Mouse (Mus musculus) R1 (cell line): Measurements from ENCODE around the gene Rab36.

Experiments used
- DNase-seq: peaks from one replicate; pipeline ENCODE4 v3.0.0-alpha.2; 2018; ENCODE audit warnings: low read depth, low spot score

The Rab36 gene

DNA sequence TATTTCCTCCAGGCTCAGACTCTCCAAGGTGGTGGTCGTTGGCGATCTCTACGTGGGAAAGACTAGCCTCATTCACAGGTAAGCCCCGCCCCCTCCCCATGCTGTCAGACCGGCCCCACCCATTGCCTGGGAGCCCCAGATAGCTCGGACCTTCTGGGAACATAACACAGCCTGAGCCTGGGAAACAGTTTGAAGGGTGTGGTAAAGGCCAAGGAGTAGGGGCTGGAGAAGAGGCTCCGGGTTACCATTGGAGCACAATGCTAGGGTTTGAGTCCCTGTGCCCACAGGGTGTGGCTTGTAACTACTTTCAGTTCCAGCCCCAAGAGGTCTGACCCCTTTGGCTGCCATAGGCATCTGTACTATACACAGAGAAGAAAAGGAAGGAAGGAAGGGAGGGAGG, 7.6 kb downstream of the Rab36 start:
- DNase-seq = no peak

DNA sequence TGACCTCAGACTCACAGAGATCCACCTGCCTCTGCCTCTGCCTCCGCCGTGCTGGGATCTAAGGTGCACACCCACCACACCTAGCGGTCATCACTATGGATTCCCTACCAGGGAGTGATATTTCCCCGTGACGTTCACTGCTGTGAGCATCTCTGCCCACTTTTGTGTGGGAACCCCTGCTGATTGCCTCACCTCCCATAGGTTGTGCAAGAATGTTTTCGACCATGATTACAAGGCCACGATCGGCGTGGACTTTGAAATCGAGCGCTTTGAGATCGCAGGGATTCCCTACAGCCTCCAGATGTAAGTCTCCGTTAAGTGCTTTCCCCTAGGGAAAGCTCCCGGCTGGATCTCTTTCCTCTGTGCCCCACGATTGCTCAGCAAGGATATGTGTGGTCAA, 9.0 kb downstream of the Rab36 start:
- no peak for DNase-seq

DNA sequence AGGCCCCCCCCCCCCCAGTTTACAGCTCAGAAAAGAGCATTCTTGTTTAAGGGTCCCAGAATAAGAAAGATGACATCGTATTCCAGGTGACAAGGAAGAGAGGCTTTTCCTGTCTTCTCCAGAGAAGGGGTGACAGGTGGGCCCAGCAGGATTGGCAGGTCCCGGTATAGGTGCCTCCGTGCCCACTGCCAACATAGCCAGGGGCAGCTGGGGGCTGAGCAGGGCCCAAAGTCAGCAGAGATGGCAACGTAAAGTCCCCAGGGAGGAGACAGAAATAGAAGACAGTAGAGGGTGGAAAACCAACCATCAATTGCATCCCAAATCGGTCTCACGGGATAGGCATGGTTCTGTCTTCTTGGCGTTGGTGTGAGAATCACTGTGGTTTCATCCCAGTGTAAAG, 11.9 kb downstream of the Rab36 start:
- DNase-seq = no peak

DNA sequence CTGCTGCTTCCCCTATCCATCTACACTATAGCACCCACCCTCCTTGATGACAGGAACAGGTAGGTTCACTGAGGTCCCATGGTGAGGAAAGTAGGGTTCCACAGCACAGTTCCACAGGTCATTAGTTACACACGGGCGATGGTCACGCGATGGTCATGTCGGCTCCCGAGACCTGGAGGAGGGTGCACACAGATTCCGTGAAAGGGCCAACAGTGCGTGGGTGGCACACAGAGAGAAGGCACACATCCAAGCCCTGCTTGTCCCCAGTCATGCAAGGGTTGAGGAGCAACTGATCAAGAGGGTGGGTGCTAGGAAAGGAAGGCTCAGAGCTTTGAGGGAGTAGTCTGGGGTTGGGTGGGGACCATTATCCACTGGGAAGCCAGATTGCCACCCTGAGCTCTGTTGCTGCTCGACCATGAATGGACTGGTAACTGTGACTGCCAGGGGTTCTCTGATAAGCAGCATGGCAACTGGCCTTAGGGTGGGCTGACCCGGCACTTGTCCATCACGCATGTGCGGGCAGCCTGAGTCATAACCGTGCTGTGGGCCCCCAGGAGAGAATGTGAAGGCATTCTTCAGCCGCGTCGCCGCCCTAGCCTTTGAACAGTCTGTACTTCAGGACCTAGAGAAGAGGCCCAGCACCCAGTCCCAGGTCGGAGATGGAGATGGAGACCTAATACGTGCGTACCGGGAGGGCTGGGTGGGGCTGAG, 14.7 kb downstream of the Rab36 start:
- DNase-seq = no peak

DNA sequence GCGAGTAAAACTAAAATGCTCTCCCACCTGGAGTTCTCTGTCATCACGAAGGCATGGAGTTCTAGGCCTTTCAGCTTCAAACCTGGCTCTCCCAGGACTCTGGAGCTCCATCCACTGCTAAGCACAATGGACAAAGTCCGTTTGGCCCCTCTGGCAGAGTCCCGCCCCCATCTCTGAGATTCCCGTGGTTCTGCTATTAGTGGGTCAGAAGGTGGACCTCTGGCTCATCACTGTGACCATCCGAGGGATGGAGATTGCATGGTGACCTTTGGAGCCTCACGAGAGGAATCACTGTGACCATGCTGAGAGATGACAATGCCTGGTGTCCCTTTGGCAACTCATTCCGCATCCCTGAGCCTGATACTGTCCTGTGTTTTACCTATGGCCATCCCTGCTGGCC, 16.0 kb downstream of the Rab36 start:
- no peak for DNase-seq

DNA sequence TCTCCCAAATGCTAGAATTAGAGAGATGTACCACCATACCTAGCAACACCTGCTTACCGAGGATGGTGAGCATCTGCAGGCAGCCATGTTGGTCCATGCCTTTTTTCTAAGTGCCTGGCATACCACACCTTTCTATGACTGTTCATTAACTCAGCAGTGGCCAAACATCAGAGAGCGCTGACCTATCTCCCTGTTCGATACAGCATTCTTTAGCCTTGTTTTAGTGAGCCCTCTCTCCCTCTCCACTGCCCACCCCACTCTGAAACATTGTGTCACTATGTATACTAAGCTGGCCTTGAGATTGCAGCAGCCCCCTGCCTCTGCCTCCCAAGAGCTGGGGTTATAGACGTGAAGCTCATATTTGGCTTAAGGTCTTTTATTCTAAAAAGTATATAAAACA, 16.8 kb downstream of the Rab36 start:
- no peak for DNase-seq

DNA sequence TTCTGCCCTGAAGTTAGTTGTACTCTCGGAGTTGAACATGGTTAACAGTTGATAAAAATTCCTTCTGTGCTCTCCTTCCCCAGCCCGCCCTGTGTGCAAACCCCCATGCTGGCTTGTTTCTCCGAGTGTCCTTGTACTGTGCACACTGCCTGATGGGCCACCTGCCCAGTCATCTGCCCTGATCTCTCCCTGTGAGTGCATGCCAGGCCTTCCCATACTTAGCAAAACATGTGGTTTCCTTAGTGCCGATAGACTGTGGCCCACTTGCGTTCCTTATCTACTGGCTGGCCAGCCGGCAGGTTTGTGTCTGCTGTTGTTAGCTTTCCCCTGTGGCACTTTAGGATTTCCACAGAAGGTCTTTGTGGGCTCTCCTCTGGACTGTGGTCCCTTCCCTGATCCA, 17.3 kb downstream of the Rab36 start:
- no peak for DNase-seq

DNA sequence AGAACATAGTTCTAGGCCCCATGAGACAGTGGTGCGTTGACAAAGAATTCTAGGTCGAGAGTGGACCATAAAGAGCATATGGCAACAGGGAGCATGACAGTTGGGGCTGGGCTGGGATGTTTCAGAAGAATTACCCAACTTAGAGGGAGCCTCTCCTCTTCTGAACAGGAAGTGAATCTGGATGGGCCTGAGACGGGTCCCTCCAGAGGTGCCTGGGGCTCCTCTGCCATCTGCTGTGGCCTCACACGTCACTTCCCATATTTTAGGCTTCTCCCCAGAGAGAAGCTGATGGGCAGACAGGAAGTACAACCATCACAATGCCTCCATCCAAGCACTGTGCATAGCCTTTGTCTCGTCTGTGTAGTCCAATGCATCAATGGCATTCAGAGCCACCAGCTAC, 18.8 kb downstream of the Rab36 start:
- no peak for DNase-seq

DNA sequence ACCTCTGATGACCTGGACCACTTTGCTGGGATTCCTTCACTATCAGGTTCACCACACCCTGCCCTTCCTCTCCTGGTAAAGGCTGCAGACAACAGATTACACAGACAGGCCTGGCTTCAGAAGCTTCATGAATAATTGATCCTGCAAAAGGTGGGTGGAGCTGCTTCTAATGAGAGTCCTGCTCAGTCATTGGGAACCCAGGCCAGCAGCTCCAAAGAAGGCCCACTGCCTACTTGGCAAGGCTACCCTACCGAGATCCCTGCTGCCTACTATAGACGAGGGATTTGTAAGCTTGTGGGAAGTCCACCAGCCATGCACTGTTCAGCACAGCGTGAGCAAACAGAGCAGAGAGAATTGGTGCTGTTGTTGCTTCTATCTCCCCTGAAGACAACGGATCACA, 19.4 kb downstream of the Rab36 start:
- no peak for DNase-seq

DNA sequence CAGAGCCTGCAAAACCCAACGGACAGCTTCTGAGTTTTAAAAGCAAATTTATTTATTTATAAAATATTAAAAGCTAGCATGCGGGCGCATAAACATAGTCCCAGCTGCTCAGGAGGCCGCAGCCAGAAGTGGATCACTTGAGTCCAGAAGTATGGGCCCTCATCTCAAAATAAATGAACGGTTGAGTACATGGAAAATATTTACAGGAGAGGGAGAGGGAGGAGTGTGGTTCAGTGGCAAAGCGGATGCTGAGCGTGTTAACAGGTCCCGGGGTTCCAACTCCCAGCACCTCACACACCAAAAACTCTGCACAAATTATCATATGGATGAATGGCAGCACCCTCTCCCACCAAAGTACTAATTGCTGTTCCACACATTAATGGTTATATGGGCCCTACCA, 21.5 kb downstream of the Rab36 start:
- no peak for DNase-seq

DNA sequence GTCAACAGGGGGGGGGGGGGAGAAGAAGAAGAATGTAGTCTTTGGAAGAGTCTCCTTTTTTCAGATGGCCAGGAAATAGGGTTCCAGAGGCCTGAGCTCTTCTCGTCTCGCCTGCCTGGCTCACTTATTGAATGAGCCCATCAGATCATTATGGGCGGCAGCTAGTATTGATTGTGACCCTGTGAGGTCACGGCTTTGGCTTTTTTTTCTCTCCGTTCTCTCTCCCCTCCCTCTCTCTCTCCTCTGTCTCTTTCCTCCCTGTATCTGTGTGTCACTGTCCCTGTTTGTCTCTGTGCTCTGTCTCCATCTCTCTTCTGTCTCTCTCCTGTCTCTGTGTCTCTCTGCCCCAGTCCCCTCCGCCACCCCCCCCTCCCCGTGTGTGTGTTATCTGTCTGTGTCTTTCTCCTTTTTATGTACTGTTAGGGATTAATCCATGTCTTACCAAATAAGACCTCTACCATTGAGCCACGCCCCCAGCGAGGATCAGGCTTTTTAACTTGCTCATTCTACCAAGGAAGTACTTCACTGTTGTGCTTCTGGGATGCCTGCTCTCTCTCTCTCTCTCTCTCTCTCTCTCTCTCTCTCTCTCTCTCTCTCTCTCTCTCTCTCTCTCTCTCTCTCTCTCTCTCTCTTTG, 22.0 kb downstream of the Rab36 start:
- peak; percentile 76 for DNase-seq

DNA sequence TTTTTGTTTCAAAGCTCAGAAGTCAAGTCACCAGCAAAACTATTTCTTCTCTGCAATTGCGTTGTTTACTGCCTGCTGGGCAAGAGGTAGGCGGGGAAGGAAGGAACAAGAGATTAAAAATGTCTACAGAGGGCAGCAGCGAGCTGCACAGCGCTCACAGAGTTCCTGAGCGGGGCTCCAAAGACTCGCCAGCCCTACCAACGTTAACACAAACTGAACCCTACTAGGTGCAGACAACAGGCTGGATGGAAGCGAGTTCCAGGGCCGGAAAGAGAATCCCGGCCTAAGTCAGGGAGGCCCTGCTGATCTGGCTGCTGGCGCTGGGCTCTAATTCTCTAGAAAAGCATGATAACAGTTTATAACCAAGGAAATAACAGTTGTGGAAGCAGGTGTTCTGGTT, 22.5 kb downstream of the Rab36 start:
- DNase-seq = peak; percentile 85

DNA sequence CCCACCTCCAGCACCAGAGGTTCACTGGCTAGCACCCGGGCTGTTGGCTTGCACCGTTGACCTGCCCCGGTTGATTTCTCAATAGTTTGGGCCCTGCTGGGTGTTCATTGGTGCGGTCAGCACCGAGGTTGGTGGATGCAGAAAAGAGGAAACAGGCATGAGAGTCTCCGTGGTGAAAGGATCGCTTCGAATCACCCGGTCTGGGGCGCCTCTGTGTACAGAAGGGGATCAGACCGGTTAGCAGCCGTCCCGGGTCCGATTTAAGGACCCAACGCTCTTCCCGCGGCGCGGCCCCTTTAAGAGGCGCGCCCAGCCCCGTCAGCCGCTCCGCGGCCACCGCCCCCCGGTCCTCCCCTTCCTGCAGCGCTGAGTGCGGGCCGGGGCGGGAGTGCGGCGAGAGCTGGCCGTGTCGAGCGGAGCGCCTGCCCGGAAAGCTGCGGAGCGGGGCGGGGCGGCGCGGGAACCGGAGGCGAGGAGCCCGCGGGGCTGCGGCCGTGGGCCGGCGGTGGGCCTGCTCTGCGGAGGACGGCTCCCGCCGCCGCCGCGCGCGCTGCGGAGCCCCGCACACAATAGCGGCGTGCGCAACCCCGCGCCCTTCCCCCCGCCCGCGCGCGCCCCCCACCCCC, 23.5 kb downstream of the Rab36 start, which contains the start of gene Bcr:
Gene Bcr, plus strand, starts transcription at position 376 of the 626 bp plus-strand sequence.
- peak; percentile 72 for DNase-seq

DNA sequence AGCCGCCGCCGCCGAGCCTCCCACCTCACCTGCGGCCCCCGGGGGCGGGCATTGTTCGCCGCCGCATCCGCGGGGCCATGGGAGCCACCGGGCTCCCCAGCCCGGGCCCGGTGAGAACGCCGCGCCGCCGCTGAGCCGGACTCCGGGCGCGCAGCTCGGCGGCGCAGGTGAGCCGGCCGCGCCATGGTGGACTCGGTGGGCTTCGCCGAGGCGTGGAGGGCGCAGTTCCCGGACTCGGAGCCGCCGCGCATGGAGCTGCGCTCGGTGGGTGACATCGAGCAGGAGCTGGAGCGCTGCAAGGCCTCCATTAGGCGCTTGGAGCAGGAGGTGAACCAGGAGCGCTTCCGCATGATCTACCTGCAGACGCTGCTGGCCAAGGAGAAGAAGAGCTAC, 24.0 kb downstream of the Rab36 start:
- DNase-seq = no peak

DNA sequence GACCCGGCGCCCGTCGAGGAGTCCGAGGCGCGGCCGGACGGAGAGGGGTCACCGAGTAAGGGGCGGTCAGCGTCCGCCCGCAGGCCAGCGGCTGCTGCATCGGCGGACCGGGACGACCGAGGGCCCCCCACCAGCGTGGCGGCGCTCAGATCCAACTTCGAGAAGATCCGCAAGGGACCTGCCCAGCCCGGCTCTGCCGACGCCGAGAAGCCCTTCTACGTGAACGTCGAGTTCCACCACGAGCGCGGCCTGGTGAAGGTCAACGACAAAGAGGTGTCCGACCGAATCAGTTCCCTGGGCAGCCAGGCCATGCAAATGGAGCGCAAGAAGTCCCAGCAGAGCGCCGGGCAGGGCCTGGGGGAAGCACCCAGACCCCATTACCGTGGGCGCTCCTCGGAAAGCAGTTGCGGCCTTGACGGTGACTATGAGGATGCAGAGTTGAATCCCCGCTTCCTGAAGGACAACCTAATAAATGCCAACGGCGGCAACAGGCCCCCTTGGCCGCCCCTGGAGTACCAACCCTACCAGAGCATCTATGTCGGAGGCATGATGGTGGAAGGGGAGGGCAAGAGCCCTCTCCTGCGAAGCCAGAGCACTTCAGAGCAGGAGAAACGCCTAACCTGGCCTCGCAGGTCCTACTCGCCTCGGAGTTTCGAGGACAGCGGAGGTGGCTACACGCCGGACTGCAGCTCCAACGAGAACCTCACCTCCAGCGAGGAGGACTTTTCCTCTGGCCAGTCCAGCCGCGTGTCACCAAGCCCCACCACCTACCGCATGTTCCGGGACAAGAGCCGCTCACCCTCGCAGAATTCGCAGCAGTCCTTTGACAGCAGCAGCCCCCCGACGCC, 24.7 kb downstream of the Rab36 start:
- no peak for DNase-seq

DNA sequence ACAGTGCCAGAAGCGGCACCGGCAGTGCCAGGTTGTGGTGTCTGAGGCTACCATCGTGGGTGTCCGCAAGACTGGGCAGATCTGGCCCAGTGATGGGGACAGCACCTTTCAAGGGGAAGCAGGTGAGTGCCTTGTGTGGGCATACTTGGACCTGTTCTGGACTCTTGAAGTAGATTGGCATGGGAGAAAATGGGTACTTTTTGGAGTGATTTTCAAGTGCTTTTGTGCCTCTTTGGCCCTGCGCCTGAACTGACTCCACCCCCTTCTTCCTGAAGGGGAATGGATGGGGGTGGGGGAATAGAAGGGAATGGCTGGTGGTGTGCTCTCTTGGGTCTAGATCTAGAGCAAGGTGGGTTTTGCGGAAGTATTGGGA, 25.3 kb downstream of the Rab36 start:
- DNase-seq = peak; percentile 46

DNA sequence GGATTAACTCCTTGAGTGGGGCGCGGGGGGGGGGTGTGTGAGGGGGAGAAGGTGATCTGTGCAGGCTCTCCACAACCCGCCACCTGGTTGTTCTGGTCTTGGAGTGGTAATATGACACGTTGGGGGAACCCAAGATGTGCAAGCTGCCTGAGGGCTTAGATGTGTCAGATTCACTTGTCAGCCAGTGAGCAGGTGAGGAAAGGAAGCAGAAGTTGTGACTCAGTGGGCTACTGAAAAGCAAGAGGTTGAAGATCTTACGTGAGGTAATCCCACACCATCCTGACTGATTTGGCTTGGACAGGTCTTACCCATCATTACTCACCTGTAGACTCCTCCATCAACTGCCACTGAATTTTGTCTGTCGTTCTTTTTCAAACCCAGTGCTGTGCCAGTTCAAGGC, 25.8 kb downstream of the Rab36 start:
- DNase-seq = no peak

DNA sequence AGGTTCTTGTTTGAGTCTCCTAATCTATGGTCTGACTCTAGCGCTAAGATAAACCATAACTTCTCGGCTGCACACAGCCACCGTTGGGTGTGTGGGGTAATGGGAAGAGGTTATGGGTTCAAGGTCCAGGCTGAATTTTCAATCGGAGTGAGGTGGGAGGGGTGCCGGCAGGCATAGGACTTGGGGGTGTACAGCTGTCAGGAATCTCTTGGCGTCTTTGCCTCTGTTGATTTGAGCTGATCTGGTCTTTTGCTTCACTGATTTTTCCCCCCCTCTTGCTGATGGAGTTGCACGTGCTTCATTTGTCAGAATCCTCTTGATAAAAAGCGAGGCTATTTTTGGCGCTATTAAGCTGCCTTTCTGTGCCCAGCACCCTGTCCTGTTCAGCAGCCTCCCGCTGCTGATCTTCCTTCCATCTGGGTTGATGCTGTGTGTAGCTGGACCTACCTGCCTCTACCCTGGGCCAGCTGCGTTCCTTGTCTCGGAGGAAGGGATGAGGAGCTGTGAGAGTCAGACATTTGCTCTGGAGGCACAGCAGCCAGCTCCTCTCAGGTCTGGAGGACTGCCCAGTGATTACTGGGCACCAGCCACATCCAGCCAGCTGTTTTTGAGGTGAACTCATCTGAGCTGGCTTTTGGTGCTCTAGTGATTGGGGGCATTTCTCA, 26.6 kb downstream of the Rab36 start:
- DNase-seq = no peak

DNA sequence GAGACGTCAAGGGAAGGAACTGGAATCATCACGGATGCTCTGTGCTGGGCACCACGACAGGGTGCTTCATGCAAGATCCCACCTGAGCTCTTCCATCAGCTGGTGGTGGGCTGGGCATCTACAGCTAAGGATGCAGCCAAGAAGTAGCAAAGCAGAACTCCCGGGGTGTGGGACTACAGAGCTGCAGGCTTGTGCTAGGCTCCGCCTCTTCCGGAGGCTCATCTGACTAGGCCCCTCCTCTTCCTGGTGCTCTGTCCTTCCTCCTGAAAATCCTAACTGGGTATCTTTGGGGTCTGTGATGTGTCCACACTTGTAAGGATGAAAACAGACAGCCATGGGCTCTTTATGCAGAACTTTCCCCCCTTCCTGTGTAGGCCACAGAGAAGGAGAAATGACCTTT, 28.8 kb downstream of the Rab36 start:
- peak; percentile 74 for DNase-seq

DNA sequence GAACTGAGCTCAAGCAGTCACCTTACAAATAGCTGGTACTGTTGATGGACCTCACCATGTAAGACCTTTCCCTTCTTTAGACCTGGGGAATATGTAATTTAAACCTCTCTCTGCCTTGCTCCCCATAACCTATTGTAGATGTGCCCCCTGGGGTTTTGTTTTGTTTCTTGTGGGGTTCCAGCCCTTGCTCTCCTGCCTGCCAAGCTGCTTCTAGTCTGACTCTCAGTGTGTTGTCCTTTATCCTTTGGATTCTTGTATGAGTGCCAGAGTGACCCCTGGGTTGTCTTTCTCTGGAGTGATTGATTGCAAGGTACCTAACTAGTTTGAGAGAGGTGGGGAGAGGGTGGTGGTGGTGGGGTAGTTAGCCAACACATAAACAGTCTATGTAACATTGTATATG, 30.6 kb downstream of the Rab36 start:
- peak; percentile 72 for DNase-seq

DNA sequence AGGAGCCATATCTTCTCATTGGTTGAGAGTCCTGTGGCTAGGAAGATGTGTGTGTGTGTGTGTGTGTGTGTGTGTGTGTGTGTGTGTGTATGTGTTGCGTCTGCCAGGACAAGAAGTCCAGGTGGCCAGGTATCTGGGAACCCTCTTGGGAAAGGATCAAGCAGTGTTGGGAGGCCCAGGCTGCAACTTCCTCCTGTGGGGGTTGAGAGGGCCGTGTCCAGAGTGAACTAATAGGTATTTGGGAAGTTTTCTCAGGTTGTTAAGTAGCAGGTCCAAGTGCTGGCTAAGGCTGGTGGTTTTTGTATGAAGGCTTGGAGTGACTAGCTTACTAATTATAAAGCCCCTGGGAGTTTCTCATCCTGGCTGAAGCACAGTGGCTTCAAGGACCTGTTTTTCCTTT, 31.2 kb downstream of the Rab36 start:
- DNase-seq = no peak
